Mouse (Mus musculus) lung, postnatal 14 days (tissue): ENCODE data around the gene Evx2.

Experiments
- DNase-seq: peaks from one replicate; pipeline ENCODE4 v3.0.0; 2021

The Evx2 gene

DNA sequence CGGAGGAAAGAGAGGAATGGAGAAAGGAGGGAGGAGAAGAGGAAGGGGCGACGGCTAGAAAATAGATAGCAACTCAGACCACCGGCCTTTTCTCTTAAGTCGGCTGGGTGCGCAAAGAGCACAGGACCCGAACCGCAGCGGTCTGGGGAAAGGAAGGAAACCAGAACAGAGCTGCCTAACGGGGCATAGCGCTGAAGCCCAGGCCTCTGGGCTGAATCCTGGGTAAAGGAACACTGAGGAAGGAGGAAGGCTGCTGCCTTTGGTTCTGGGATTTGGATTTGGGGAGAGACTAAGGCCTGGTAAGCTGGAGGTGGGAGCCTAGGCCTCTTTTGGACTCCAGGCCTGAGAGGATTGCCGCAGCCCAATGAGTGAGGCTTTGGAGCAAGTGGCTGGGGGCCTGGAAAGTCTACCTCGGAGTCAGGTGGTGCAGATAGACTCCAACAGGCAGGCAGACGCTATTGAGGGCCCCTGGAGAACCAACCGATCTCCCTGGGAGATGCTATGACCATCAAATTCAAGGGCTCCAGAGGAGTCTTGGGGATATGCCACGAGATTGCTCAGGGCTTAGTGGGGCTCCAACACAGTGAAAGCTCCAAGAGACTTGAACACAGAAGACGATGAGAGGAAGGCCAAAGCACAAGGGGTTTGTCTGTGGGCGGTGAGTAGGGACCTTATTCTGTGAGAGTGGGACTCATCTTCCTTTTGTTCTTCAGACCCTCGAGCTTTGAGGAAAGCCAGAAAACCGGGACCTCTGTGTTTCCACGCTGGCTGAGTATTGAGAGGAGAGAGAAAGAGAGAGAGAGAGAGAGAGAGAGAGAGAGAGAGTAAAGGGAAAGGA, 21.4 kb upstream of the Evx2 start:
- no peak for DNase-seq

DNA sequence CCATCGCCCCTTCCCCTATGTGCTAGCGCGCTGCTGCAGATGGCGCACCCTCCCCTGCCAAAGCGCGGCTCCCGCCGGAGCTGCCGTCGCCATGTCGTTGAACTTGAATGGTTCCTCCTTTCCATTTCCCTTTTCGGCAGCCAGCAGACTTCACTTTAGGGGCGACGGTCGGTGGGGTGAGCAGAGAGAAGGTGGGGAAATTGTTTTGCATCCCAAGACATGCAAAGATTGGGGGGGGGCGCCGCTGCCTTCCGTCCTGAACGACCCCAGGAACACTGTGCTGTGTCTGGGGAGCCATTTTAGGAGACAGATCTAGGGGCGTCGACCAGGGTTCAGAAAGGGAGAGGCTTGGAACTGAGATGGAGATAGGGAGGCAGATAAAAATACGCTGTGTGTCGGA, 20.6 kb upstream of the Evx2 start:
- no peak for DNase-seq

DNA sequence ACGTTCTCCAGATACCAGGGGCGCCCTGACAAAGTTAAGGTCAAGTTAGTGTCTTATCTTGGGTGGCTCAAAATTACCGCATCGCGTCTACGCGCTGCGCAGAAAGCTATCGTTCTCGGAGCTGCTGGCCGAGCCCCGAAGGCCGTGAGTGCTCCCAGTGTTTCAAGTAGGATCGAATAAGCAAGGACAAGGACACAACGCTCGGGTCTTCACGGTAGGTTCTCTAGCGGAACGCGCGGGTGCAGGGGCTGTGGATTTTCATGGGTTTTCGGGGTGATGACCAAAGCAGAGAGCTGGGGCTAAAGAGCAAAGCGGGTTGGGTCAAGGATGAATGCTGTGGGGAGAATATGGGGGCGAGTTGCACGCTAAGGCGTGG, 20.2 kb upstream of the Evx2 start:
- DNase-seq: no peak

DNA sequence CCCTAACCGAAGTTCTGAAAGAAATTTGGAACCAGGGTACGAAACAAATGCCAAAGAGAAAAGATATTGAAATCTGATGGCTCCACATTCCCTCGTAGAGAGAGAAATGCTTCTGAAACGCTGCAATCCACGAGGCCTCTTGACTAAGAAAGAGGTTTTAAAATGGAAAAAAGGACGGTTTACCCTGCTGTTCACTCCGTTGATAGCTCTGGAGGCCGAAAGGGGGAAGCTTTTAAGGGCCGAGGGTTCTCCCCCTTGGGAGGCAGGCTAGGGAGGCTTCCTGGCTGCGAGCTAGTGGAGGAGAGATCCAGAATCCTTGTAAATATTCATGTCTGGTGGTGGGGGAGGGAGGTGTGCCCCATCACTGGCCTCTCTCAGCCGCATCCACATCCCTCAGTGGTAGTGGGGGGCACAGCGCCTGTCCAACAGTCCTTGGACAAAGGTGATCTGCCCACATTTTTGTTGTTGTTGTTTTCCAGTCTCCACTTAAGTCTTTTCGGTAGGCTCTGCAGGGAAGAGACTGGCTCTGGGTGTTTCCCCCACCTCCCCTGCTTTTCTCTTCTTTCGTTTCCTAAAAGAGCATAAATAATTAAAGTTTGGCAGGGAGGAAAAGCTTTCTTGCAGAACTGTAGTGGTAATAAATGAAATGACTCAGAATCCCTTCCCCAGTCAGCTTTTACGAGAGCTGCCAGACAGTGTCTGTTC, 19.7 kb upstream of the Evx2 start, which contains the start of gene Hoxd11:
Hoxd11 (plus strand) TSS at position 667 of the 705 bp plus-strand sequence.
- DNase-seq: no peak

DNA sequence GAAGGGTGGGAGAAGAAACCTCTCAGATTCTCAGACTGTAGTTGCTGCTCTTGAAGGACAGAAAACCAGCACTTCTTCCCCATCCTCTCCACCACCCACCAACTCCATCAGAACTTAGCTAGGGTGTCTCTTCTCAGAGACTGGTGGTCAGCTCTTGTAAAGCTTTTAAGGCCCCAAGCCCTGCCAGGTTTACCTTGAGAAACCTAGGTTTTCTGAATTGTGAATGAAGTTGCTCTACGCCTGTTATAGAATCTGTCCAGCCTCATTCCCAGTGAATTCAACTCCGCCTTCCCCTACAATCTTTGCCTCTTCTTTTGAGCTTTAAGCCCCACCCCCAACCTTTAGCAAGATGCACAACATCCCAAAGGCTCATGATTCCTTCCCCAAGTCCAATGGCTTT, 17.7 kb upstream of the Evx2 start:
- DNase-seq: no peak

DNA sequence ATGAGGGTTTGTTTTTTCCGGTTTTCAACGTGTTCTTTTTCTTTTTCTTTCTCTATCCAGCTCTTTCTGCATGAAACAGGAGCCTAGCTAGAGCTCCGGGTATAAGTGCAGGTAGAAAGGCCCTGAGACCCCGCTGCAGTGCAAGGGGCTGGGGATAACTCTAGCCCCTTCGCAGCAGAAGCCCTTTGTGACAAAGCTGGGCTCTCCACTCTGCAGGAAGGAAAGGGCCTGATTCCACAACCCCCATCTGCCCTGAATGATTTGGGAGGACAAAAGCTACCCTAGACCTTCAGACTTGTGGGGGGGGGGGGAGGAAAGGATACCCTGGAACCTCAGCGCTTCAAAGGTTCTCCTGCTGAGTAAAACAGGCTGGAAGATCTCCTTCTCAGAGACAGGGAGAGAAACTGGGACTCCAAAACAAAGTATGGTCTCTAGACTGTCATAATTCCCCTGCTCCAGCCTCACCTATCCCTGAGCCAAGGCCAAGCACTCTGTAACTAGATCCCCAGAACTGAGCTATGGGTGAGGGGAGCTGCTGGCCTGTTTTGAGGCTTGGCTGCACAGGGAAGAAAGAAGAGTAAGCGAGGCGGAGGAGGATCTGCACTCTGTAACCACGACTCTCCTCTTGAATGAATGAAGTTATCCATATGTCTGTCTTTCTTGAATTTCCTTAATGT, 17.2 kb upstream of the Evx2 start:
- DNase-seq: no peak

DNA sequence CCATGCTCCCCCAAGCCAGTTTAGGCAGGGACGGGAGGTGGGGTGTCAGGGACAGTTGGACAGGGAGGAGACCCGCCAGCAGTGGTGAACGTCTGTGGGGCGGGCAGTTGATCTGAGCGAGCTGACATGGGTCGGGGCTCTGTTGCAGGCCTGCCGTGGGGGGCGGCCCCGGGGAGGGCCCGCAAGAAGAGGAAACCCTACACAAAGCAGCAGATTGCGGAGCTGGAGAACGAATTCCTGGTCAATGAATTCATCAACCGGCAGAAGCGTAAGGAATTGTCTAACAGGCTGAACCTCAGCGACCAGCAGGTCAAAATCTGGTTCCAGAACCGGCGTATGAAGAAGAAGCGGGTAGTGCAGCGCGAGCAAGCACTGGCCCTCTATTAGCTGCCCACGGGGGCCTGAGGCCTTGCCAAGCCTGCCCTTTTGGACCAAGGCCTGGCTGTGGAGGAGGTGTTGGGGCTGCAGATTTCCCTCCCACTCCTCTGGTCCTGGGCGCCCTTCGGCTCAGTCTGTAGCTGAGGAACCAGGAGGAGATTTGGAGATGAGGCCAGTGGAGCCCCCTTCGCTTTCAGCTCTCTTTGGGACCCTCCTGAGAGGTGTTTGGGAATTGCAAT, 16.4 kb upstream of the Evx2 start:
- DNase-seq: no peak

DNA sequence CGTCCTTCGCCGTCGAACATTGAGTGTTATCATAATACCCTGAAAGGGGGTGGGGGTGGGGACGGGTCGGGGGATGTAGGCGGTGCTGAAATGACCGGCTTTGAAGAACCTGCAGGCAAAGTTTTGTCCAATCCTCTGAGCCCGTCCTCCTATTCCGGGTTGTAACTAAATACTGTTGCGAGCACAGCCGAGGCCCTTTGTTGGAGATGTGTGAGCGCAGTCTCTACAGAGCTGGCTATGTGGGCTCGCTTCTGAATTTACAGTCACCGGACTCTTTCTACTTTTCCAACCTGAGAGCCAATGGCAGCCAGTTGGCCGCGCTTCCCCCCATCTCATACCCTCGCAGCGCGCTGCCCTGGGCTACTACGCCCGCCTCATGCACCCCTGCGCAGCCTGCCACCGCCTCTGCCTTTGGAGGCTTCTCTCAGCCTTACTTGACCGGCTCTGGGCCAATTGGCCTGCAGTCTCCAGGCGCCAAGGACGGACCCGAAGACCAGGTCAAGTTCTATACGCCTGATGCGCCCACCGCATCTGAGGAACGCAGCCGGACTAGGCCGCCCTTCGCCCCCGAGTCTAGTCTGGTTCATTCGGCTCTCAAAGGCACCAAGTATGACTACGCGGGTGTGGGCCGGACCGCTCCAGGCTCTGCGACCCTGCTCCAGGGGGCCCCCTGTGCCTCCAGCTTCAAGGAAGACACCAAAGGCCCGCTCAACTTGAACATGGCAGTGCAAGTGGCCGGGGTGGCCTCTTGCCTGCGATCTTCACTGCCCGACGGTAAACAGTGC, 15.7 kb upstream of the Evx2 start, which contains the start of gene Hoxd12:
Hoxd12 (plus strand) TSS at position 133 of the 785 bp plus-strand sequence.
- no peak for DNase-seq

DNA sequence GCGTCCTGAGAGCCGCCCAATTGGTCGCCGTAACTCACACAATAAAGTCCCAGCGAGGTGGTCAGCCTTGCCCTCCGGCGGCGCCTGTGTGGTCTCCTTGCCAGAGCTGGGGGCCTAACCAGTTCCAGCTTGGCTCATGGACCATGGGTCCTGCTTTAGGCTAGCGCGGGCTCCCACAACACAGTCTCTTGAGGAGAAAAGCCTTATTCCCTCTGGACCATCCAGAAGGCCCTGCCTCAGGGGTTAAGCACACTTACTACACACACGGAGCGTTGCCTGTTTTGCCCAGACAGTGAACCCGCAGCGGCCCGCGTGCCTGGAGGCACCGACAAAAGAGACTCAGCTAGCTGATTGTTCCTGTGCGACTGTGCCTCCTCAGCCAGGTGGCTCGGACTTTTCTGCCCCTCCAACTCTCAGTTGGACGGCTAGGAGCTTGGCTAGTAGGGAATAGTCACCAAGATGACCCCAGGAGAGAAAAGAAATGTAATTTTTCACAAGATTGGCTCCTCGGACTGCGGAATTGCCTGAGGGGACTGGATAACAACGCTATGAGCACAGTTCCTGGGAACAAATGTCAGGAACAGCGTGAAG, 14.6 kb upstream of the Evx2 start:
- no peak for DNase-seq

DNA sequence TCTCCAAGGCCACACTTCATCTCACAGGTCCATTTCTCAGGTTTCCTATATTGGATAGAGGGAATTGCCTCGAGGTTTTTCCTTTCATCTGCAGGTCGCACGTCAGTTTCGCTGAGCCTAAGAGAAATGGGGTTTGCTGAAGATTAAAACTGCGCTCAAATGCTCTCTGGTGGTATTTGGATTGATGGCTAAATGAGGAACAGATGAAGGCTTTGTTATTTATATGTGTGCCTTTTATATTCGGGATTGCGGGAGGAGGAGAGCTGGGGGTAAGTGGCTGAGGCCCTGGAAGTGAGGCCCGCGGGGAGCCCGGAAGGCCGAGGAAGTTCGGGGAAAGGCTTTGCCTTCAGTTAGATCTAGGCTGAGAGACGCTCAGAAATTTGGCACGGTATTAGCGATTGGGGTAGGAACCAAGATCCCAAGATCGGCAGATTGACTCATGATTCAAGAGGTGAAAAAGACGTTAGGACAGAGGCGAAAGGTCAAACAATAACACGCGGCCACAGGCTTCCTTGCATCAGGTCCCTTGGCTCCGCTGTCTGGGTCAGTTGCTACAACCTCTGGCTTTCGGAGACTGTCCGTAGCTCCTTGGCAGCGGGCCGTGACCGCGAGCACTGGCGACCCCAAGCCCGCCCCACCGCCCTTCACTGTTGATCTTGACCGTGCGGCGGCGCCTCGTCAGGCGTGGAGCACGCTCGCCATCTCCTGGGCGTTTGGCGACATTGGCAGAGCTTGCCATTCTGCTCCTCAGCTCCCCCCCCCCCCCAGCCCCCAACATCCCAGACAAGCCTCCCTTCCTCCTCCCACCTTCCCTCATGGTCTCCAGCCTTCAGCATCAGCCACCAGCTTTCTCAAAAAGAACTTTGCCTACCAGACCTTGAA, 13.4 kb upstream of the Evx2 start:
- DNase-seq: peak; percentile 59

DNA sequence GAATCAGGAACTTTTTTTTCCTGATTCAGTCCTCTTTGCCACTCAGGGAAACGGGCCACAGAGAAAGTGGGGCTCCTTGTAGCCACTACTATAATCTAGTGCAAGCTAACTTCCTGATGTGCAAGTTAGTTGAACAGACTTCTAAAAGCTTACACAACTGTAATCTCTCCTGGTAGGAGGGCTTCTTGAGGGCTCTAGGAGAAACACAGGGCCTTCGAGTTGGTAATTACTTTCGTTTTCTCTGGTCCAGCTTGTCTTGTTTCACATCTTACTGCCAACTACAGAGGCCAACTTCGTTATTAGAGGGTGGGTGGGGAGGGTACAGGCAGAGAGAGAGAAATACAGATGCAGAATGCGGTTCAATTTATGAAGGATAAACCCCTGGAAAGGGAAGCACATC, 12.5 kb upstream of the Evx2 start:
- DNase-seq: no peak

DNA sequence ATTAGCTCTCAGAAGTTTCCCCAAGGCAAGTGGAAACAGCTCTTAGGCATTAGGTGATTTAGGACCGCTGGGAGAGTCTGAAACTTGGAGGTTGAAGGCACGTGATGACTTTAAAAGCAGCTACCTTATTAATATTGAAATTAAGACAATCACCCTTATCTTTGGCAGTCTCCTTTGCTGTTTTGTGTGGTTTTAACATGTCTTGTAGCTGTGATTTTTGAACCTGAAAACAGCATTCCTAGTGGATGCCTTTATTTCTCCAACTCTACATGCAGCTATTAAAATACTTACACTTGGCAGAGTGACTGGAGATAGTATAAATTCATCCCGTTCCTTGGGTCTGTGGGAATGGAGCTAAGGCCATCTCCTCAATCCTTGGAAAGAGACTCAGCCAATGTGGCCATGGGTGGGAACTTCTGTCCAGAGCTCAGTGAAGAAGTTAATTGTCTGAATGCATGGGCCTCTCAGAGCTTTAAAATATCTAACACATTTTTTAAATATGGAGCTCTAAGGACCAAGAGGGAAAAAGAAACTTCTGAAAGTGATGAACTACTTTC, 11.4 kb upstream of the Evx2 start:
- no peak for DNase-seq

DNA sequence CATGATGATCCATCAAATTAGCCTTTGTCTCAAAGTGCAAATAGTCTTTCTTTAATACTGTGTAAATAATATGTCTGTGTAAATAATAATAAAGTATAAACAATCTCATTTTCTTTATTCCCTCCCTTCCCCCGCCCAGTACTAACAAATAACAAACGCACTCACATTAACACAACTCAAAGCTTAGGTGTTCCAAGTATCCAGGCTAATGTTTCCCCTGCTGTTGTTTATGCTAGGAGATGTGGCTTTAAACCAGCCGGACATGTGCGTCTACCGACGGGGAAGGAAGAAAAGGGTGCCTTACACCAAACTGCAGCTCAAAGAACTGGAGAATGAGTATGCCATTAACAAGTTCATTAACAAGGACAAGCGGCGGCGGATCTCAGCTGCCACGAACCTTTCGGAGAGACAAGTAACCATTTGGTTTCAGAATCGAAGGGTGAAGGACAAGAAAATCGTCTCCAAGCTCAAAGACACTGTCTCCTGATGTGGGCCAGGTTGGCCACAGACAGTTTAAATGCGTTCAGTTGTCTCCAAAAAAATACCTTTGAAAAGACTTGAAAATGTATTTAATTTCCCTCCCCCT, 10.4 kb upstream of the Evx2 start:
- DNase-seq: no peak

DNA sequence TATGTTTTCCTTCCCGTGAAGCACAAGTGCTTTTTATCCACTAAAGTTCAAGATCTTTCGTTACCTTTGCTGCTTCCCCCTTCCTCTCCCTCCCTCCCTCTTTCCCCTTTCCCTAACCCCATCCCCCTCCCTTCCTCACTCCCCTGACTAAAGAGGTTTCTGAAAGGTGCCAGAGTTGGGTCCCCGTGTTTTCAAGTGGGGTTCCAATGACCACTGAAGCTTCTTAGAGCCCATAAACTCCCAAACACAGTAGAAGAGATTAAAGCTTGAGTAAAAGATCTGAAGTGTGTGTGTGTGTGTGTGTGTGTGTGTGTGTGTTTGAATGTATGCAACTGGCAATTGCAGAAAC, 9.8 kb upstream of the Evx2 start:
- no peak for DNase-seq

DNA sequence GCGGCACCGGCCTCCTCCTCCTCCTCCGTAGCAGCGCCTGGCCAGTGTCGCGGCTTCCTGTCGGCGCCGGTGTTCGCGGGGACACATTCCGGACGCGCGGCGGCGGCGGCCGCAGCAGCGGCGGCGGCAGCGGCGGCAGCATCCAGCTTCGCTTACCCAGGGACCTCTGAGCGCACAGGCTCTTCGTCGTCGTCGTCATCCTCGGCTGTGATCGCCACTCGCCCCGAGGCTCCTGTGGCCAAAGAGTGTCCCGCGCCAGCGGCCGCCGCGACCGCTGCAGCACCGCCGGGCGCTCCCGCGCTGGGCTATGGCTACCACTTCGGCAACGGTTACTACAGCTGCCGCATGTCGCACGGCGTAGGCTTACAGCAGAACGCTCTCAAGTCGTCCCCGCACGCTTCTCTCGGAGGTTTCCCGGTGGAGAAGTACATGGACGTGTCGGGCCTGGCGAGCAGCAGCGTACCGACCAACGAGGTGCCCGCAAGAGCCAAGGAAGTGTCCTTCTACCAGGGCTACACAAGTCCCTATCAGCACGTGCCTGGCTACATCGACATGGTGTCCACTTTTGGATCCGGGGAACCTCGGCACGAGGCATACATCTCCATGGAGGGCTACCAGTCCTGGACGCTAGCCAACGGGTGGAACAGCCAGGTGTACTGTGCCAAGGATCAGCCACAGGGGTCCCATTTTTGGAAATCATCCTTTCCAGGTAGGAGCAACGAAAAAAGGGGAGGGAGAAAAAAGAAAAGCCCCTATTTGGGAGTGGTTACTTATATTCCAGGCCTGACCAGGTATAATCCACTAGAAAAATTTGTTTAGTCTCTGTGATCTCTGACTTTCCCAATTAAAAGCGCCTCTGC, 9.2 kb upstream of the Evx2 start:
- no peak for DNase-seq

DNA sequence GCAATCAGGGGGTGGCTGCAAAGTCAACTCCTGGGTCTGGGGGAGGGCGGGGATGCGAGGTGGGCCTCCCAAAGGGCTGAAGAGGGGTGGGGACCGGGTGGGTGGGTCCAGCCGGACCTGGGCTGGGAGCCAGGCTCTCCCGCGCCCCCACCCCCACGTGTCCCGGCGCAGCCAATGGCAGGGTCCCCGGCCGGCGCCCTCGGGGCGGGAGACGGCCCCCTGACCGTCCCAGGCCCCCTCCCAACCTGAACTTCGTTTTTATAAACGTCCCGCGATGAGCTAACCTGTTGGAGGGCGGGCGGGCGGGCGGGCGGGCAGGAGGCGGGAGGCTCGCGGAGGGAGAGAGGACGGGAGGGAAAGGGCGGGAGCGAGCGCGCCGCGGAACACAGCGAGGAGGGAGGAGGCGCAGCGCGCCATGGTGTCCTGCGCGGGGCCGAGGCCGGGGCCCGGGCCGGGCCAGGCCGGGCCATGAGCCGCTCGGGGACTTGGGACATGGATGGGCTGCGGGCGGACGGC, 8.5 kb upstream of the Evx2 start, which contains the start of gene Hoxd13:
Hoxd13 (plus strand) TSS at position 469 of the 516 bp plus-strand sequence.
- no peak for DNase-seq

DNA sequence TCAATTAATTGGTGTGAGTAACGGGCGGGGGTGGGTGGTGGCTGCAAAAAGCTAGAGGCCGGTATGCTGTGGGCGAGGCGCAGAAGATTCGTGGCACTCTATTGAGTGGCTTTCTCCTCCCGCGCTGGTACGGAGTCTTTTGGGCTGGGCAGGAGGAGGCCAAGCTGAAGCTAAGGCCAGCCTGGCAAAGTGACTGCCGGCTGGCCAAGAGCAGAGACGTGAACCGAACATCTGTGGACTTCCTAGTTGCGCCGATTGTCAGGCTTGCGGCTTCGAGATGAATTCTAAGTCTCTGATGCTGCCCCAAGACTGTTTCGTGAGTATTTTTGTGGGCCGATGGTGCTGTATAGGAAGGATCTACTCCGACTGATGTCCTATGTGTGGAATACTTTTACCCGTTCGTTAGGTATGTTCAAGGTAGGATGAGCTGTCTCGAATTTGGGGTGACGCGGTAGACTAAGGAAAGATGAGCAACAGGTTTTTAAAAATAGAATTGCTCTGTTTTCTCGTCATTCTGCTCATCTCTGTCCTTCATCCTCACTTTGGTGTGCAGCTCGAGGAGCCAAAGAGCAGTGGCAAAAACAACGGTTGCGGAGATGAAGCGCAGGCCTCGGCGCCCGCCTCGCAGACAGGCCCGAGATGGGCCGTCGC, 8.0 kb upstream of the Evx2 start:
- no peak for DNase-seq

DNA sequence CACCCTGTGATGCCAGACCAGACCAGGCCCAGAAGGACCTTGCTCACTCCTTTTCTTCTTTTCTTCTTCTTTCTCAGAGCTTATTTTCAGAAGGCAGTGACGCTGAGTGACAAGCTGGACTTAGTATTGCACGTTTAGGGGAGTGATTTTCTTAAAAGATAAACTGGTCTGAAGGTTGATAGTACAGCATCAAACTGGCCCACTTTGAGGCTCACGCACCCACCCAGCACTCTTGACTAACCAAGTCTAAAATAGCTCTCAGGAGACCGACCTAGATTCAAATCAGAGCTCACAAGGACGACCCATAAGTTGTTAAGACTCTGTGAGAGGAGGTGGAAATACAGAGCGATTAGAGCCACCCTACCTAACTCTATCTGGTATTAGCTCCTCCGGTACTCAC, 7.1 kb upstream of the Evx2 start:
- DNase-seq: no peak
